Mouse (Mus musculus): ENCODE data around the gene Gm10273. TPM values are rescaled to one million over a fixed set of nuclear protein-coding genes. Genes with fewer than 3 reads are reported as not detected.

The Gm10273 gene
- total and polyA plus RNA-seq, 2 experiments from 2014 or later: 5.9 to 7.7 TPM

DNA sequence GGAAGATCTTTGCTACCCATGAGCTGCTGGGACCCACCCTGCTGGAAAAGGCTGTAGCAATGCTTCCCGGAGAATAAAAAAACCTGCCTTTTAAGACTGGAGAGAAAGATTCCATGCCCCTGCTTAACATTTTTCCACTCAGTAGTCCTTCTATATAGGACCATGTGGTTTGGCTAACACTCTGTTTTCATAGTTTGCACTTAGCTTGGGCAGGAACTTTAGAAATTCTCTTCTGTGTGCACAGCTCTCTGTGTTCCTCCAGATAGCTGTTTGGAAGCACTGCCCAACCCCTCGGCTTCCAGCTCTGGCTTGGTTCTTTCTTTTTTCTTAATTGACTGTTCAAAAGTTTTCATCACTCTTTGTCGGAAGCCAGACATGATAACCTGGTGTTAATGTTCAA is 21.2 kb downstream of the Gm10273 start:
- DNase-seq (ENCODE audit: low spot score) (no peak), ATAC-seq (no peak)
- no peaks in the 10 kb centered on the region for H3K36me3 ChIP-seq (ENCODE audit: insufficient read depth, low read length)
- no peak for TF ChIP-seq CTCF (IDR thresholded peaks at IDR 0.05; ENCODE audit: low read depth)
- no peak overlapping the region for H3K9ac ChIP-seq (replicated peaks; ENCODE audit: low read length)
- H3K27me3 ChIP-seq (ENCODE audit: insufficient read depth, low read length): no peaks in the 10 kb centered on the region
- H3K9me3 ChIP-seq (ENCODE audit: low read length): no peaks in the 10 kb centered on the region
- no peak overlapping the region for H3K4me2 ChIP-seq (ENCODE audit: low read depth, low read length)
- H3K4me1 ChIP-seq (ENCODE audit: insufficient read depth, low read length): no peaks in the 10 kb centered on the region
- 83% methylated on average over 3 of the region's 3 CpGs for WGBS
- no peak overlapping the region for H3K4me3 ChIP-seq (ENCODE audit: low read length)
- H3K27ac ChIP-seq: no peak overlapping the region

DNA sequence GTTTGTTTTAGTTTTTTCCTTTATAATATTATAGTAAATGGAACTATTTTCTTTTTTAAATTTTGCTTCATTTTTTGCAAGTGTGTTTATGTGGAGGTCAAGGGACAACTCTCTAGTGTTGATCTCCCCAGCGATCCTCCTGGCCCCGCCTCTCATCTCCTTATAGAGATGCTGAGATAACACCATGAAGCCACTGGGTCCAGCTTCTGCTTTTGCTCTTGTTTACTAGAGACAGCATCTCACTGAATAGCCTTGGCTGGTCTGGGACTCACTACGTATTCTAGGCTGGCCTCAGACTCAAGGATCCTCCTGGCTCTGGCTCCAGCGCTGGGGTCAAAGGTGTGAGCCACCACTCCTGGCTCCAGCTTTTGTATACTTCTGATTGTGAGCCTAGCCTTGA is 24.1 kb downstream of the Gm10273 start:
- no peaks in the 10 kb centered on the region for H3K9me3 ChIP-seq (ENCODE audit: low read length)
- DNase-seq (ENCODE audit: low spot score) (no peak), ATAC-seq (no peak)
- TF ChIP-seq CTCF (IDR thresholded peaks at IDR 0.05; ENCODE audit: low read depth): no peak
- no peaks in the 10 kb centered on the region for H3K4me1 ChIP-seq (ENCODE audit: insufficient read depth, low read length)
- no peak overlapping the region for H3K4me3 ChIP-seq (ENCODE audit: low read length)
- H3K27ac ChIP-seq: no peak overlapping the region
- no peak overlapping the region for H3K9ac ChIP-seq (replicated peaks; ENCODE audit: low read length)
- 92% methylated on average over 4 of the region's 4 CpGs for WGBS
- no peaks in the 10 kb centered on the region for H3K36me3 ChIP-seq (ENCODE audit: insufficient read depth, low read length)
- no peak overlapping the region for H3K4me2 ChIP-seq (ENCODE audit: low read depth, low read length)
- H3K27me3 ChIP-seq (ENCODE audit: insufficient read depth, low read length): no peaks in the 10 kb centered on the region

DNA sequence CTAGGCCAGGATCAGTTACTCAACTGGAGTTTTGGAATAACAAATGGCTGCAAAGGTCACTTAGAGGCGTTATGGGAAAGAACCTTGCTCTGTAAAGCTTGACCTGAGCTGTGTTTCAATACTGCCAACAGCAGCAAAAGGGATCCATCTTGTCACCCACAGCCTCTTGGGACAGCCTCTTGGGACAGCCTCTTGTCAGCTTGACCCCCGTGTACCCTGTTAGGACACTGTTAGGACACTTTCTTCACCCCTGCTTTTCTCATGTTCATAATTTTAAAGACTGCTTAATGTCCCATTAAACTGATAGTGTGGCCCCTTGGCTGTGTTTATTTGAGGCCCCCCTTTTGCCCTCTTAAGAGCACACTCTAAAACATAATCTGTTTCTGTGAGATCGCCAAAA is 29.0 kb downstream of the Gm10273 start:
- no peak overlapping the region for H3K27ac ChIP-seq
- DNase-seq (ENCODE audit: low spot score) (no peak), ATAC-seq (no peak)
- no peak overlapping the region for H3K9ac ChIP-seq (replicated peaks; ENCODE audit: low read length)
- H3K27me3 ChIP-seq (ENCODE audit: insufficient read depth, low read length): no peaks in the 10 kb centered on the region
- no peak overlapping the region for H3K4me2 ChIP-seq (ENCODE audit: low read depth, low read length)
- H3K4me3 ChIP-seq (ENCODE audit: low read length): no peak overlapping the region
- H3K9me3 ChIP-seq (ENCODE audit: low read length): no peaks in the 10 kb centered on the region
- no peaks in the 10 kb centered on the region for H3K36me3 ChIP-seq (ENCODE audit: insufficient read depth, low read length)
- H3K4me1 ChIP-seq (ENCODE audit: insufficient read depth, low read length): 0 out of 2 replicates have a peak, but pooled peaks cover 5% of the 10 kb centered on the region
- WGBS: 85% methylated on average over 3 of the region's 3 CpGs
- no peak for TF ChIP-seq CTCF (IDR thresholded peaks at IDR 0.05; ENCODE audit: low read depth)

DNA sequence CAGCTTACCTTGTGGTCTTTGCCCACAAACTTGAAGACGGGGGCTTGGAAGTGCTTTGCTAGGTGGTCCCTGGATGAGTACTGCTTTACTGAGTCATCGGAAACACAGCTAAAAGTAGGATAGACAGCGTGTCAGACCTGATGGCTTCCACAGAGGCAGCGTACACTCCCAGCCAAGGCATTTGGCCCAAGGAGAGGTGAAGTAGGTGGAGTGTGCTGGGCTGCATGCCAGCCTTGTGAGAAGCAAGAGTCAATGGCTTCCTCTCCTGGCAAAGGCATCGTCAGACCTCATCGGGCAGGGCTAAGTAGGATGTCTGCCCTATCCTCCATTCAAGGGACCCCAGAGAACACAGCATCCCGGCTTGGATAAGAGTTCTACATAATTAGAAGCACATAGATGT is 29.9 kb downstream of the Gm10273 start:
- DNase-seq (ENCODE audit: low spot score) (peak; percentile 31), ATAC-seq (no peak)
- Histone ChIP-seq H3K9ac (replicated peaks; ENCODE audit: low read length) (no peak overlapping the region), H3K4me3 (ENCODE audit: low read length) (no peak overlapping the region), H3K4me1 (ENCODE audit: insufficient read depth, low read length) (0 out of 2 replicates have a peak, but pooled peaks cover 5% of the 10 kb centered on the region), H3K4me2 (ENCODE audit: low read depth, low read length) (no peak overlapping the region), H3K36me3 (ENCODE audit: insufficient read depth, low read length) (no peaks in the 10 kb centered on the region), H3K27me3 (ENCODE audit: insufficient read depth, low read length) (no peaks in the 10 kb centered on the region), H3K27ac (no peak overlapping the region), H3K9me3 (ENCODE audit: low read length) (no peaks in the 10 kb centered on the region)
- no peak for TF ChIP-seq CTCF (IDR thresholded peaks at IDR 0.05; ENCODE audit: low read depth)
- WGBS: 67% methylated on average over 7 of the region's 7 CpGs

DNA sequence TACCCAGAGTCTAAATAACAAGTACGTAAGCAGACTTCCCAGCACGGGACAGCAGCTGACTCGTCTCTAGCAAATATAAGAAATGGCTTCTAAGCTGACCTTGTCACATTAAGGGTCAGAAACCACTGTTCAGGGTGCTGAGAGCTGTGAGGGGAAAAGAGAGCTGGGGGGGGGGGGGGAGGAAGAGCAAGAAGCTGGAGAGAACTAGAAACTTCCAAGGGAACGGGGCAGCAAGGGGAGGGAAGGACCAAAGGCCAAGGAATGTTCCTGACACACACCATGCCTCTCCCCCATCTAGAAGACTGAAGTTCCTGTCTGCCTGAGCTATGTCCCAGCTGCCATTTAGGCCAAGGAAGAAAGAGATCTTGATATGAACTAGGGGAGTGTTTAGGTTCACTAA is 30.9 kb downstream of the Gm10273 start:
- no peak overlapping the region for H3K9ac ChIP-seq (replicated peaks; ENCODE audit: low read length)
- no peak for DNase-seq (ENCODE audit: low spot score)
- no peak overlapping the region for H3K4me3 ChIP-seq (ENCODE audit: low read length)
- H3K27me3 ChIP-seq (ENCODE audit: insufficient read depth, low read length): no peaks in the 10 kb centered on the region
- 0 out of 2 replicates have a peak, but pooled peaks cover 5% of the 10 kb centered on the region for H3K4me1 ChIP-seq (ENCODE audit: insufficient read depth, low read length)
- no peak for TF ChIP-seq CTCF (IDR thresholded peaks at IDR 0.05; ENCODE audit: low read depth)
- 81% methylated on average over 4 of the region's 4 CpGs for WGBS
- H3K36me3 ChIP-seq (ENCODE audit: insufficient read depth, low read length): no peaks in the 10 kb centered on the region
- H3K27ac ChIP-seq: no peak overlapping the region
- ATAC-seq: no peak
- no peak overlapping the region for H3K4me2 ChIP-seq (ENCODE audit: low read depth, low read length)
- H3K9me3 ChIP-seq (ENCODE audit: low read length): no peaks in the 10 kb centered on the region

DNA sequence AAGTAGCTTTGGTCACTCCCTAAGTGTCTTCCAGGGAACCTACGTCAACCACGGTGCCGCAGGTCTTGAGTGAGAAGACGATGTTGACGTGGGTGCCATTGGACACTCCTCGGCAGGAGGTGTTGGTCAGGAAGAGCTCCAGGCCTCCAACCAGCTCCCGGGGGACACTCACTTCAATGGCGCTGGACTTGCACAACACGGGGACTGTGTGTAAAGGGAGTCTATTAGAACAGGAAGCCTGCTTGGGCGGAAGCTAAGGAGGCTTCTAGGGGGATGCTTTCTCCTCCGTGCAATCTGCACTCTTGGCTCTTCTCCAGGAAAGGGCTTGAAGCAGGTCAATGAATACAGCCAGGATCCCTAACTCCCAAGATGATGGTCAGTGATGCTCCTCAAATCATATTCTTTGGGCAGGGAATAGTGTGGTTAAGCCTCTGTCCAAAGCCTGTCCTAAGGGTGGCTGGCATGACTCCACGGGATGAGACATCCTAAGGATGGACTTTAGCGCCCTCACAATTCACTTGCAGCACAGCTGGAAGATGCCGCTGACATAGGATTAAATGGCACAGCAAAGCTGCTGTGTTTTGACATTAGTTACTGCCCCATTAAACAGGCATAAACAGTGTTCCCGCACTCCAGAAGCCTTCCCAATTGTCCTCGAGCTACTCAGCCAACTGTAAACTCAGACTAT is 34.2 kb downstream of the Gm10273 start:
- no peak for ATAC-seq
- Histone ChIP-seq H3K9me3 (ENCODE audit: low read length) (no peaks in the 10 kb centered on the region), H3K4me2 (ENCODE audit: low read depth, low read length) (no peak overlapping the region), H3K27ac (no peak overlapping the region), H3K27me3 (ENCODE audit: insufficient read depth, low read length) (no peaks in the 10 kb centered on the region), H3K4me3 (ENCODE audit: low read length) (no peak overlapping the region), H3K36me3 (ENCODE audit: insufficient read depth, low read length) (no peaks in the 10 kb centered on the region), H3K4me1 (ENCODE audit: insufficient read depth, low read length) (0 out of 2 replicates have a peak, but pooled peaks cover 5% of the 10 kb centered on the region), H3K9ac (replicated peaks; ENCODE audit: low read length) (no peak overlapping the region)
- WGBS: 74% methylated on average over 16 of the region's 16 CpGs
- no peak for TF ChIP-seq CTCF (IDR thresholded peaks at IDR 0.05; ENCODE audit: low read depth)
- no peak for DNase-seq (ENCODE audit: low spot score)

DNA sequence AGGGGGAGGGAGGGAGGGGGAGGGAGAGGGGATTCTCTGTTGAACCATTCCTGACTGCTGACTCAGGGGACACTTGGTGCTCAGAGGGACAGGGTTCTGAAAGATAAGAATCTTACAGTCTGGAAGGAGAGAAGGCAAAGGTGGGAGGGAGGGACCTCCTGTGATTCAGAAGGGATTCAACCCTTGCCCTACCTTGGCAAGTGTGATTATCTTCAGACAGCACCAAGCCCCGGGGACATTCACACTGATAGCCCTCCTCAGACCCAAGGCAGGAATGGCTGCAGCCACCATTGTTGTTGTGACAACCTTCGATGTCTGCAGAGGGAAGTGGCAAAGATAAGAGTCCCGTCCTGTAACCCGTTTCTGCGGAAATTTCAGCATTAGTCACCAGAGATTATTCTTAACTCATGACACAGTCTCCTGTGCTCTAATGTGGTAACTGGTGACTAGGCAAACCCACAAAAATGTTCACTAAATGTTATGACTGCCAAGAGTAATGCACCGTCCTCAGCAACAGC is 35.3 kb downstream of the Gm10273 start:
- TF ChIP-seq CTCF (IDR thresholded peaks at IDR 0.05; ENCODE audit: low read depth): no peak
- DNase-seq (ENCODE audit: low spot score): no peak
- Histone ChIP-seq H3K9ac (replicated peaks; ENCODE audit: low read length) (no peak overlapping the region), H3K27me3 (ENCODE audit: insufficient read depth, low read length) (no peaks in the 10 kb centered on the region), H3K36me3 (ENCODE audit: insufficient read depth, low read length) (no peaks in the 10 kb centered on the region), H3K9me3 (ENCODE audit: low read length) (no peaks in the 10 kb centered on the region), H3K4me2 (ENCODE audit: low read depth, low read length) (no peak overlapping the region), H3K4me3 (ENCODE audit: low read length) (no peak overlapping the region), H3K27ac (no peak overlapping the region), H3K4me1 (ENCODE audit: insufficient read depth, low read length) (no peaks in the 10 kb centered on the region)
- 73% methylated on average over 6 of the region's 6 CpGs for WGBS
- no peak for ATAC-seq
